Mouse (Mus musculus) urinary bladder, postnatal 4 days (tissue): ENCODE results near the gene Chrm3.
A peak's percentile ranks its signal among the peaks of the same experiment; 100 is the strongest.

Source experiments
- DNase-seq, 2 experiments: peaks; one replicate each; pipeline ENCODE4 v3.0.0; 2021 to 2022; ENCODE audit warnings: low spot score in 2 of 2

The Chrm3 gene

GRCm38 (mm10) chr13:10071165-10071564 lies 289.5 kb downstream of the Chrm3 start:
- peak in 1 of 2 experiments; percentile 16 for DNase-seq

- DNase-seq: no peak
These were observed 291.6 kb downstream of the Chrm3 start for GRCm38 (mm10) chr13:10068927-10069580.

GRCm38 (mm10) chr13:10066829-10067618 lies 293.6 kb downstream of the Chrm3 start:
- no peak for DNase-seq

GRCm38 (mm10) chr13:10065776-10066175 lies 294.9 kb downstream of the Chrm3 start:
- no peak for DNase-seq

GRCm38 (mm10) chr13:10062681-10063080 lies 298.0 kb downstream of the Chrm3 start:
- DNase-seq: no peak

- no peak for DNase-seq
These were observed 301.7 kb downstream of the Chrm3 start for GRCm38 (mm10) chr13:10058993-10059392.

- DNase-seq: no peak
These were observed 302.9 kb downstream of the Chrm3 start for GRCm38 (mm10) chr13:10057644-10058198.

- DNase-seq: no peak
These were observed 306.6 kb downstream of the Chrm3 start for GRCm38 (mm10) chr13:10054086-10054485.

- no peak for DNase-seq
These were observed 307.3 kb downstream of the Chrm3 start for GRCm38 (mm10) chr13:10053301-10053889.

GRCm38 (mm10) chr13:10045651-10046350 lies 314.8 kb downstream of the Chrm3 start:
- DNase-seq: no peak

GRCm38 (mm10) chr13:10044084-10044483 lies 316.6 kb downstream of the Chrm3 start:
- DNase-seq: no peak

- DNase-seq: no peak
These were observed 326.9 kb downstream of the Chrm3 start for GRCm38 (mm10) chr13:10033570-10034399.

- no peak for DNase-seq
These were observed 329.1 kb downstream of the Chrm3 start for GRCm38 (mm10) chr13:10031547-10031946.

- no peak for DNase-seq
These were observed 330.7 kb downstream of the Chrm3 start for GRCm38 (mm10) chr13:10029944-10030343.

GRCm38 (mm10) chr13:10025134-10025533 lies 335.5 kb downstream of the Chrm3 start:
- no peak for DNase-seq

- DNase-seq: no peak
These were observed 337.5 kb downstream of the Chrm3 start for GRCm38 (mm10) chr13:10023112-10023511.

- DNase-seq: no peak
These were observed 341.4 kb downstream of the Chrm3 start for GRCm38 (mm10) chr13:10019252-10019651.

GRCm38 (mm10) chr13:10002916-10003315 lies 357.7 kb downstream of the Chrm3 start:
- DNase-seq: no peak

- no peak for DNase-seq
These were observed 362.9 kb downstream of the Chrm3 start for GRCm38 (mm10) chr13:9997664-9998328.

GRCm38 (mm10) chr13:9995852-9996251 lies 364.8 kb downstream of the Chrm3 start:
- DNase-seq: no peak
